Mouse (Mus musculus) myocyte (in vitro differentiated cells): ENCODE measurements around the gene Arhgef40.

Experiments
- CEBPB ChIP-seq: IDR thresholded peaks from 2 replicates; pipeline ENCODE4 v1.6.1; 2011; ENCODE audit warnings: mild to moderate bottlenecking, moderate library complexity; ENCODE audit not compliant: poor library complexity, insufficient read depth, severe bottlenecking
- E2F4 ChIP-seq: IDR thresholded peaks from one replicate; pipeline ENCODE4 v1.6.1; 2011; ENCODE audit warnings: mild to moderate bottlenecking, control low read depth, moderate library complexity; ENCODE audit not compliant: insufficient read depth
- MAX ChIP-seq: IDR thresholded peaks from one replicate; pipeline ENCODE4 v1.6.1; 2011; ENCODE audit warnings: low read depth, mild to moderate bottlenecking, control low read depth
- MYOD1 ChIP-seq, 3 experiments: IDR thresholded peaks; one replicate each; pipeline ENCODE4 v1.6.1; 2011; ENCODE audit warnings: control low read depth in 2 of 3, low read depth in 2 of 3, mild to moderate bottlenecking in 2 of 3, moderate library complexity in 1 of 3; ENCODE audit not compliant: insufficient read length in 2 of 3, control insufficient read depth in 1 of 3
- MYOG ChIP-seq, 3 experiments: IDR thresholded peaks; one replicate each; pipeline ENCODE4 v1.6.1; 2011; ENCODE audit warnings: control low read depth in 2 of 3, low read depth in 2 of 3, mild to moderate bottlenecking in 2 of 3; ENCODE audit not compliant: insufficient read length in 2 of 3, control insufficient read depth in 1 of 3, insufficient read depth in 1 of 3
- POLR2A ChIP-seq: IDR thresholded peaks from one replicate; pipeline ENCODE4 v1.6.1; 2011; ENCODE audit warnings: low read depth, mild to moderate bottlenecking, control low read depth, moderate library complexity; ENCODE audit not compliant: insufficient read length
- TCF12 ChIP-seq: IDR thresholded peaks from one replicate; pipeline ENCODE4 v1.6.1; 2011; ENCODE audit warnings: mild to moderate bottlenecking, control low read depth; ENCODE audit not compliant: poor library complexity, insufficient read depth, severe bottlenecking
- TCF3 ChIP-seq: IDR thresholded peaks from one replicate; pipeline ENCODE4 v1.6.1; 2011; ENCODE audit warnings: low read depth, control low read depth; ENCODE audit not compliant: insufficient read length
- USF1 ChIP-seq: IDR thresholded peaks from one replicate; pipeline ENCODE4 v1.6.1; 2011; ENCODE audit warnings: low read depth, mild to moderate bottlenecking, control low read depth, moderate library complexity

DNA sequence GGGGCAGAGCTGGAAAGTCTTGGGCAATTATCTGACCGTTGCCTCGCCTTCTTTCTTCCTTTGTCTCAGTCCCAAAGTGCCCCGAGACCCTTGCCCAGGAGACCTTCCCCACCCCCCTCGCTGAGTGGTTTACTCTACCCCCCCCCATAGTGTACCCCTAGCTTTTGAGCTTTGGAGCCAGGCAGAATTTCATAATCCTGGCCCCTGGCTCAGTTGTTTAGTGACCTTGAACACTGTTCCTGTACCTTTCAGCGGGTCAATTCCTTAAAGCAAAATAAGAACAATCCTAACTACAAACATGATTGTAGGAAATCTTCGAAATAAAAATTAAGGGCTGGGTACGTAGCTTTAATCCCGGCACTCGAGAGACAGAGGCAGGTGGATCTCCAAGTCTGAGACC is 42.9 kb upstream of the Arhgef40 start:
- TF ChIP-seq POLR2A = no peak
- no peak for TF ChIP-seq CEBPB
- TF ChIP-seq TCF12 = no peak
- TF ChIP-seq MAX = no peak
- no peak for TF ChIP-seq E2F4
- no peak for TF ChIP-seq MYOG (IDR thresholded peaks at IDR 0.05; ENCODE audit: control insufficient read depth in 1 of 3, insufficient read depth in 1 of 3, insufficient read length in 2 of 3, low read depth in 2 of 3)
- no peak for TF ChIP-seq MYOD1 (IDR thresholded peaks at IDR 0.05; ENCODE audit: control insufficient read depth in 1 of 3, insufficient read length in 2 of 3, low read depth in 2 of 3)
- no peak for TF ChIP-seq TCF3
- TF ChIP-seq USF1 = no peak
